Comparison of ENCODE assay signal across 9 mouse cellular contexts in genomic region chr6:64568599-64568998, GRCm38 (mm10).
DNase-seq lines count a peak whose midpoint lies in the region; TF ChIP-seq lines count a peak whose summit lies in the region.
"Had no signal": no experiment of that assay in that cellular context is flagged by ENCODE, and none has a peak within 500 bp of the region (broad histone marks: within the 10 kb centered on the region; RNA-seq: fewer than 3 reads in every experiment).

No protein-coding gene starts in this region.

- H3K4me1 ChIP-seq in small intestine, adult 2 months (ENCODE audit: control insufficient read depth, insufficient read depth, insufficient read length, low read length): no peaks in the 10 kb centered on the region
- H3K4me1 ChIP-seq: limb, embryonic 15.5 days had no signal

- H3K27me3 ChIP-seq in small intestine, adult 2 months (ENCODE audit: control insufficient read depth, insufficient read depth, low read length): no peaks in the 10 kb centered on the region
- H3K27me3 ChIP-seq: limb, embryonic 15.5 days had no signal

- DNase-seq in adrenal gland, adult (ENCODE audit: inconsistent age in 2 of 2, low spot score in 1 of 2): peak; percentile 7 to 58
- DNase-seq in adrenal gland, postnatal 4 days (ENCODE audit: low spot score in 2 of 2): no peak
- peak; percentile 52 for DNase-seq in kidney, postnatal 10 days
- no peak for DNase-seq in kidney, adult 18-20 months
- peak; percentile 15 to 23 for DNase-seq in adrenal gland, postnatal 36 days
- DNase-seq in layer of hippocampus, postnatal 14 days (ENCODE audit: low spot score in 2 of 2): peak; percentile 22 to 57
- no peak for DNase-seq in thymus, postnatal 36 days

- TF ChIP-seq CTCF in small intestine, adult 2 months (IDR thresholded peaks at IDR 0.05; ENCODE audit: extremely low read depth, insufficient read length, insufficient replicate concordance, low read depth, low read length): peak; percentile 17; the same call in 1 of the 2 replicates

- WGBS in small intestine, adult 2 months: 26% methylated on average over 5 of the region's 5 CpGs

- TF ChIP-seq POLR2A in small intestine, adult 2 months (IDR thresholded peaks at IDR 0.05; ENCODE audit: low read depth, low read length): no peak

- H3K4me3 ChIP-seq in small intestine, adult 2 months (ENCODE audit: low read depth, low read length): no peak overlapping the region
- H3K4me3 ChIP-seq: limb, embryonic 15.5 days had no signal

- no peaks in the 10 kb centered on the region for H3K36me3 ChIP-seq in small intestine, adult 2 months (ENCODE audit: control insufficient read depth, insufficient read depth, low read length)
- H3K36me3 ChIP-seq: limb, embryonic 15.5 days had no signal

- H3K27ac ChIP-seq in small intestine, adult 2 months (ENCODE audit: insufficient read depth, low read depth, low read length): no peak overlapping the region
- H3K27ac ChIP-seq: limb, embryonic 15.5 days had no signal

Comparison
In these comparisons a context has a peak if more than half of its experiments do, and no peak if none do; other contexts are left out.
1. DNase-seq: peak in adrenal gland, adult (2 of 2), kidney, postnatal 10 days (single experiment), adrenal gland, postnatal 36 days (2 of 2) and layer of hippocampus, postnatal 14 days (2 of 2); none in adrenal gland, postnatal 4 days (0 of 2), kidney, adult 18-20 months (single experiment) and thymus, postnatal 36 days (0 of 2).